Mouse (Mus musculus) hindlimb bud, embryonic 11.5 days (tissue): ENCODE data around the gene Olfr223.
"Not testable (repeated sequence)": the region's sequence is repeated elsewhere in the genome, so short reads cannot be mapped to it uniquely, and the experiment has no call there.

Source experiments
- DNase-seq: peaks from one replicate; pipeline ENCODE4 v3.0.0-alpha.2; 2012; ENCODE audit warnings: low read depth, low spot score; ENCODE audit errors: extremely low spot score

Gene Olfr223

DNA sequence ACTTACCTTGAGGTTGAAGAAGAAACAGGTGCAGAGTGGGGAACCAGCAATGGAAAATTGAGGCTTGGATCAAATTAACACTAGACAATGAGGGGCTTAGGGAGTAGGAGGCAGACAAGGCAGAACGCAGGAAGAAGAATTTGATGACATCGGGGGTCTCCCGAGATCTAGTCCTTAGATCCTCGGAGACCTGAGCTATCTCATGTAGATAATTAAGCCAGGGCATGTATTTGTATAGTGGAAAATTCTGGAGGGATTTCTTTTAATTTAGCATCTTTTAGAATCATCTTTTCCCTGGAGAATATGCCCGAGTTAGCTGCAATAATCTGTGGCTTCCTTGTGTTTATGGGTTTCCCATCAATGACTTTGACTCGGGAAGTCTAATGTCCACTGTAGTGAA, at the start of gene Olfr223:
Gene Olfr223, minus strand, starts transcription at position 101 of the 400 bp plus-strand sequence.
- DNase-seq: no peak

DNA sequence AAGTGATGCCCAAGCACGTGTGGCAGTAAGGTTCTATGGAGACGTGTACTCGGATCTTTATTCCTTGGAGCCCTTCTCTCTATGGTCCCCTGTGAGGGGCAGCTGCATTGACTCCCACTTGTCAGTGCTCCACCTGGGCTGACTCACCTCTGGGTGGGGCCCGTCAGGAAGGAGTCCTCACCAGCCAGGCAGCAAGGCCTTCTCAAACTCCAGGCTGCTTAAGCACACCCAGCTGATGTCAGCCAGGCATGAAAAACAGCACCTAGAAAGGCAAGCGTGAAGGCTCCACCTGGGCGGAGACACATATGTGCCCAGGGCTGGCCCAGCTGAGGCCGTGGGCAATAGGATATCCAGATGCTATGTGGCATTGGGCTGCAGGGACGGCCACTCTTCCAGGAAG, 49.3 kb upstream of the Olfr223 start:
- no peak for DNase-seq

DNA sequence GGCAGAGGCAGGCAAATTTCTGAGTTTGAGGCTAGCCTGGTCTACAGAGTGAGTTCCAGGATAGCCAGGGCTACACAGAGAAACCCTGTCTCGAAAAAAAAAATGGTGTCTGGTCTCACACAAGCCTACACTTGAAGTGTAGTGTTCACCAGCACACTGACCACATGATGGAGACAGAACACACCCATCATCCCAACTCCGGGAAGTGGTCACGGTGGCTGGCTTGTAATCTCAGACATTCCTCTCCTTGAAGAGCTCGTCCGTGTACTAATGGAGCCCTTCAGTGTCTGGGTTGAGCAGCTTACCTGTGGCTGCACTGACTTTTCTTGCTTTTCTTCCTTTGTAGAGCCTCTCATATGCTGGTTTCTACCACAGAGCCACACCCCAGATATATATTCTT, 48.1 kb upstream of the Olfr223 start:
- no peak for DNase-seq

DNA sequence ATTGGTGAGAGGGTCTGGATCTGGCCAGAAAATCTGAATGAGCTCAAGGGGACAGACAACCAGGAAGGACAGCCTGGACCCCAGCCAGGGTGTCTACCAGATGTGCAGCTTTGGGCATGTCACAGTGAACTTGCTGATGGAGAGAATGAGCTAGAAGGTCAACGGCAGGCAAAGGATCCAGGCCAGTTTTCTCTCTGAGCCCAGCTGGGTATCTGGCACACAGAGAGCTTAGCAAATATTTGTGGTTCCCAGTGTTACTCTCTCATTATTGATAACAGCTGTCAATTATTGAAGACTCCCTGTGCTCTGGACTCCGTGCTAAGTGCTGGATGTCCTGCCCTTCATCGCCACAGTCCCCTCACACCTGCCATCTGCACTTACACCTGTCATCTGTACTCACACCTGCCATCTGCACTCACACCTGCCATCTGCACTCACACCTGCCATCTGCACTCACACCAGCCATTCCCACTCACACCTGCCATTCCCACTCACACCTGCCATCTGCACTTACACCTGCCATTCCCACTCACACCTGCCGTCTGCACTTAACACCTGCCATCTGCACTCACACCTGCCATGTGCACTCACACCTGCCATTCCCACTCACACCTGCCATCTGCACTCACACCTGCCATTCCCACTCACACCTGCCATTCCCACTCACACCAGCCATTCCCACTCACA, 47.0 kb upstream of the Olfr223 start:
- DNase-seq: no peak

DNA sequence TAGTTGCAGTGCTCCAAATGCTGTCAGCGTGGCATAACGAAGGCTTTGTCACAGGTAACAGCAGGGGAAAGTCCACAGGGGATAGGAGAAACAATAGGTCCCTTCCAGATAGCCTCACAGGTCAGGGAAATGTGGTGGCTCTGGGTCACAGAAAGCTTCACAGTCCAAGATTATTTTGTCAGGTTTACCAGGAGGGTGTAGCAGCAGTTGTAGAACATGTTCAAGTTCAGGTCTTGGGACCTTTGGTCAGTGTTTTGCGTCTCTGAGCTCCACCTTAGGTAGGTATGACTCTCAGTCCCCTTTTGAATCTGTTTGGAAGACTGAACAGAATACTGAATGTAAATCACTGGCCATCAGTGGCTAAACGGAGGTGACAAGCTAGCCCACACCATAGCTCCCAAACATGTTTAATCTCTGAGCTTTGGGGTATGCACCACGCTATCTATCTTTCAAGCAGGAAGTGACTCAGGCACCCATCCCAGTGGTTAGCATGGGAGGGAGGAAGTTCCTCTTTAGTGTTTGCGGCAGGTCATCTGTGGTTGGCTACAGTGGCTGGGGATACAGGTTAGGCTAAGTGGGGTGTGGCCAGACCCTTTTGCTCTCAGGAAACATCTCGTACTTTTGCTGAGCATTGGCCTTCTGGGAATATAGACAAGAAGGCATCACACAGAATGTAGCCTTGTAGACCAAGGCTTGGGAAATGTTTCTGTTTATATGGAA, 43.8 kb upstream of the Olfr223 start:
- no peak for DNase-seq

DNA sequence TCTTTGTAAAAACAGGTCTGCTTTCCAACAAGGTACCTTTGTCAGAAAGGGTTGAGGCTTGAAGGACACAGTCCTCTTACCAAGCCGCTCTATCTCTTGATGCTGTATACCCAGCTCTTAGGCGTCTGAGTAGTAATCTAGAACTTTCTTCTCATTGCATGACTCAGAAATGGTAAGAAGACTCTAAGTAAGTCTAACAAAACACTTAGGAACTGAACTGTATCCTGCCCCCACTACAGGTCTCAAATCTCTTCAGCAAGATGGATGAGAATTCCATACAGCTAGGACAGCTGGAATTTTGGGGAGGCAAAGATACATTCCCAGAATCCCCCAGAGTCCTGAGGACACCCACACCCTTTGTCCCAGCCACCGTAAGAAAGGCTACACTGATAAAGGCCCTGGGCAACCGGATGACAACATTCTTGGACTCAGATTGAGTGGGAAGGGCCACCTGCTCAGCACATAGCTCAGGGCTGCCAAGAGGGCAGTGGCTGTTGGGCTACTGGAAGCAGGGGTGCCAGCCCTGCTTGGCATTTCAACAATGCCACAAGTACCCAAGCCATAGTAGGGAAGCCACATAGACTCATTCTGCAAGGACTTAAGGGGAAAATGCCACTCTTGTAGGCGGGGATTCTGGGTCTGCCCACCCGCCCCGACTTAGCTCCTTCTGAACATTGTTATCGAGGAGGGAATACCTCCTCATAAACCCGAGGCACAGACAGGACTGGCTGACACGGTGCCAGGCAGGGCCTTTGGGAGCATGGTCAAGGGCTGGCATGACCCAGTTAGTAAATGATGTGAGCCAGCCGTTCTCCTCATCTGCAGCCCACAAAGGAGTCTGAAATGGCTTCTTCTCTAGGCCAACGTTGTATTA, 43.0 kb upstream of the Olfr223 start:
- no peak for DNase-seq

DNA sequence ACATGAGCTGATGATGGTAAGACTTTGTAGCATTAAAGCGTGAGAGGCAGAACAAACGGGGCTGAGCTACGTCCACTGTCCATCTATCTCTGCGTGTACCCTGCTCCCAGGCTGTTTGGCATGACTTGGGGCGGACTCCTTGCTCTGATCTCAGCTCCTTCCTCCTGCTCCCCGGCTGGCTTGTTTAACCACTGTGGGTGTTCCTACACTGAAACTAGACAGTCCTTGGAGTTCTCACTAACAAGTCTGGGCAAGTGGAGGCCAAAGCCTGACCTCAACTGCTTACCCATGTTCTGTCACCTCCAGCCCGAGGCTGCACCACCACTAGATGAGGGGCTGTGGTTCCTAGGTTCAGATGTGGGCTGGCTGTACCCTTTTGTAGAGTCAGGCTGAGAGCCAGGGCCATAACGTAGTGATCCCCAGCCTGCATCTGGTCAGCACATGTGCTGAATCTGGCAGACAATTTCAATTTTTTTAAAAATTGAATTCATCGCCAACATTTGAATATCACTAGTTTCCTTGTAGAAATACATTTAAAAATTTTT, 42.2 kb upstream of the Olfr223 start:
- no peak for DNase-seq

DNA sequence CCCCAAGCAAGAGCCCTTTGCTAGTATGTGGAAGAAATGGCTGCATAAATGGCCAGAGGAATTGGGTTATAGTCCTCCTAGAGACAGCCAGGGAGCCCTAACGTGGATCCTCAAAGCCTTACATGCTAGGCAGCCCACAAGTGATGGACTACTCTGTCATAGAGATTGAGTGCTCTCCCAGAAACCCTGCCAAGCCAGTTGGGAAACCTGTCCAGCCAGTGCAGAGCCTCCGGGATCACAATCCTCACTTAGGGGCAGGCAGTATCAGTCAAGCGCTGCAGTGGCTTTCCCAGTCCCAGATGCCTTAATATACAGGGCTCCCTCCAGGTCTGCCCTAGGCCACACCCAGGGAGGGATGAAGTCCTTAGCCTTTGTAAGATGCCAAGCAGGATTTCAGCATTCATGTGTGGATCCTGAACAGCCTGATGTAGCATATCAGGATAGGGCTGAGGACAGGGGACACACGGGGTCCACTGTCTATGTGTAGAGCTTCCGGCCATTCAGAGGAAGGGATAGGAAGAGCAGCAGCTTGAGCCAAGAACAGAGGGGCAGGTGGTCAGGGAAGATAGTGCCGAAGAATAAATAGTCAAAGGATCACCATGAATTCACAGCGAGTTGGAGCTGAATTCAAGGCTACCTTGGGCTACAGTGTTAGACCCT, 41.0 kb upstream of the Olfr223 start:
- no peak for DNase-seq

DNA sequence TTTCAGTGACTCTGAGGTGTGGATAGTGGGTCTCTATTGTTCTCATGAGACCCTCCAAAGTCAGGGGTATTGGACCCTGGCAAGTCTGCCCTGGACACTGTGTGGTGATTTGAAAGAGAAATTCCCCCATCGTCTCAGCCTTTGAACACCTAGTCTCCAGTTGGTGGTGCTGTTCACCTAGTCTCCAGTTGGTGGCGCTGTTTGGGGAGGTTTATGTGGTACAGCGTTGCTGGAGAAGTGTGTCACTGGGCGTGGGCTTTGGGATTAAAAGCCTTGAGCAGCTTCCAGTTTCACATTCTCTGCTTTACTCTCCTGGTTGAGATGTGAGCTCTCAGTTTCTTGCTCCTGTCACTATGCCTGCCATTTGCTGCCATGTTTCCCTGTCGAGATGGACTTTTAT, 39.9 kb upstream of the Olfr223 start:
- DNase-seq: no peak

DNA sequence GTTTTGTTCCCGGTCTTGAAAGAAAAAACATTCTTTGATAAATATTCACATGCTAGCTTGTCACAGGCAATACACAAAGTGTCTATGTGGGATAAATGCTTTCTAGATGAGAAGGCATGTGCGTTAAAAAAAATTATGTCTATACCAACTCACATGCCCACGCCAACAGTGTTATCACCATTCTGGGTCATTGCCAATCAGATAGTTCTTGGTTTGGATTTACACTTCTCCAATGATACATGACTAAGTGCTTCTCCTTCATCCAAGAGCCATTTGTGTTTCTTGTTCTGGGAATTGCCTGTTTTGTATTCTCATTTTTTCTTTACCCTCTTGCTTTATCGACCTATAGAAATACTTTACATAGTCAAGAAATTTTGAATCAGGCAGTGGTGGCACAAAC, 38.9 kb upstream of the Olfr223 start:
- no peak for DNase-seq

DNA sequence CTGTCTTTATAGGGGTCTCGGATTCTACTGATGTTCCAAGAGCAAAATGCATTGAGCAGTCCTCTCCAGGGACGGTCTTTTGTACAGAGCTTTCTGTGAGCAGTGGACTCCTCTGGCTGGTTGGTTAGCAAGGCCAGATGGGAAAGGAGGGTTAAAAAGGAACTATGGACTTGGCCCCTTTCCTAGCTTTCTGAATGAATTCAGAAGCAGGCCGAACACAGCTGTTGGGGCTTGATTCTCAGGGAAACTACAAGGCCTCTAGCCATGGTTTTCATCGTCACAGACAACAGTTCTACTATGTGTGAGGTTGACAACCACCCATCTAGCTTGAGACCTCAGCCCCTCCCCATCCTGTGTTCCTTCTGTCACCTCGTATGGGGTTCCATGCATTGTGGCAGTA, 36.8 kb upstream of the Olfr223 start:
- no peak for DNase-seq

DNA sequence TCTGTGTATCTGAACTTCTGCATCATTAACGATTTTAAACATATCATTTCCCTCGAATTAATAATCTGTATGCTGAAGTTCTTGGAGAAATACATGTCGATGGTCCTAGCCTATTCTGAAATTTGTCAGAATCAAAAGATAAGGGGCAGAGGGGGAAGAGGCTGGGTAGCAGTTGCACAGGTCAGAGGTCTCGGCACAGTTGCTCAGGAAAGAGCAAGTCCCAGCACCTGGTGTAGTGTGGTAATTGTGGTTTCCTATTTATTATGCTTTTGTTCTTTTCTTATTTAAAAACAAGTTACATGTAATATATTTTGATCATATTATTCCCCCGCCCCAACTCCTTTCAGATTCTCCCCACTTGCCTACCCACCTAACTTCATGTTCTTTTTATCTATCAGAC, 35.1 kb upstream of the Olfr223 start:
- DNase-seq: no peak

DNA sequence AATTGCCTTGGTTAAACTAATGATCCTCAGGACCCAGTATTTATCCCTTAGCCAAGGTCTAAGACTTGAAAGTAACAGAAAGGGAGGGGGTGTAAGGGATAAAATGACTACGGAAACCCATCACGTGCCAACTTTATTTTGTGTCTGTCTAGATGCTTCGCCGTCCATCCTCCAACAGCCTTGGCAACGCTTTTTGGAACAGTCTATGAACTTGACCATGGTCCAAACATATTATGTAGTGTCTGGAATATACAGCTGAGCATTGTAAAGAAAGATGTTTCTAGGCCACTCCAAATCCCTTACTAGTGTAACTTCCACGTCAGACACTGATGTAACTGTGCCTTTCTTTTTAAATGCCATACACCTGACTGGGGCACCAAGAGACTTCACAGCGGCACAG, 33.1 kb upstream of the Olfr223 start:
- no peak for DNase-seq

DNA sequence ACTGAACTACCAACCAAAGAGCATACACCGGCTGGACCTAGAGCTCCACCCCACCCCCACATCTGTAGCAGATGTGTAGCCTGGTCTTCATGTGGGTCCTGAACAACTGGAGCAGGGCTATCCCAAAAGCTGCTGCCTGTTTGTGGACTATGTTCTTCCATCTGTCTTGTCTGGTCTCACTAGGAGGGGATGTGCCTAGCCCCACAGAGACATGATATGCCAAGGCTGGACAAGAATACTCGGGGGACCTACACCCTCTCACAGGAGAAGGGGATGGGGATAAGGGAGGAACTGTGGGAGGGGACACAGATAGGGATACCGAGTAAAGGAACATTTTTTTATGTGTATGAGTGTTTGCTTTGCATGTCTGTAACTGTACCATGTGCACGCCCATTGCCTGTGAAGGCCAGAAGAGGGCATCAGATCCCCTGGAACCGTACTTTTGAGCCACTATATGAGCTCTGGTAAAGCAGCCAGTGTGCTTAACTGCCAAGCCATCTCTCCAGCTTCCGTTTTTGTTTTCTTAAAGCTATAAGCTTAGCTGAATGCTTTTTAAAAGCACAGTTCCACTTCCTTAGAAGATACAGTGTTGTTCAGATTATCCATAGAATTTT, 31.0 kb upstream of the Olfr223 start:
- no peak for DNase-seq

DNA sequence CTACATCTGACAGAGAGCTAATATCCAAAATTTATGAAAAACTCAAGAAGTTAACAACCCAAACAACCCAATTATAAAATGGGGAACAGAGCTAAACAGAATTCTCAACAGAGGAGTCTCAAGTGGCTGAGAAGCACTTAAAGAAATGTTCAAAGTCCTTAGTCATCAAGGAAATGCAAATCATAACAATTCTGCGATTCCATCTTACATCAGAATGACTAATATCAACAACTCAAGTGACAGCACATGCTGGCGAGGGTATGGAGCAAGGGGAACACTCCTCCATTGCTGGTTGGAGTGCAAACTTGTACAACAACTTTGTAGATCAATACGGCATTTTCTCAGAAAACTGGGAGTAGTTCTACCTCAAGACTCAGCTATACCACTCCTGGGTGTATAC, 29.1 kb upstream of the Olfr223 start:
- no peak for DNase-seq

DNA sequence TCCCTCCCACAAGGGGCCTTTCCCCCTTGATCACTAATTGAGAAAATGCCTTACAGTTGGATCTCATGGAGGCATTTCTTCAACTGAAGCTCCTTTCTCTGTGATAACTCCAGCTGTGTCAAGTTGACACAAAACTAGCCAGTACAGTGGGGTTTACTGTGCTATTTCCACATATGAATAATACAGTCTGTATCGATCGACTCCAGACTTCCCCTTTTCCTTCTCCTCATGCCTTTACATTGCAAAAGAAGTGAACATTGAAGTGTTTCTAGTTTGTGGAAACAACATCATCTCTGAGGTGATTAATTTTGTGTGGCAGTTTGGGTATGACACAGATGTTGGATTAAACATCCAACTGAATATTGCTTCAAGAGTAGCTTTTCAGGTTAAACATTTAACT, 23.9 kb upstream of the Olfr223 start:
- DNase-seq: not testable (repeated sequence)

DNA sequence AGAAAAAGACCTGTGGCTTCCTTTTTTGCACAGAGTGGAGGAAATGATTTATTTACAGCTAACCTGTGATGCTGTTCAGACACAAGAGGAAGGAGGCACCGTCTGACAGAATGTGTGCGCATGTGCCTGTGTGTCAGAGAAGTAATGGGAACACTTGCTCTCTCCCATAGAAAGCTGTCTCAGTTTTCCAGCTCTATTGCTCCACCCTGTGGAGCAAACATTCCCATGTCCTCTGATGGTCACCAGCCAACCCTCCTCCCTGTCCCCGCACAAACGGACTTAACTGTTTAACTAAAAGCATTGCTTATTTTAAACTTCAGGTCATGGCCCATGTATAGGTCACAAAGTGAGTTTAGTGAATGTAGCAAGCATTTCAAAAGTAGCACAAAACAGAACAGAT, 21.0 kb upstream of the Olfr223 start:
- DNase-seq: no peak

DNA sequence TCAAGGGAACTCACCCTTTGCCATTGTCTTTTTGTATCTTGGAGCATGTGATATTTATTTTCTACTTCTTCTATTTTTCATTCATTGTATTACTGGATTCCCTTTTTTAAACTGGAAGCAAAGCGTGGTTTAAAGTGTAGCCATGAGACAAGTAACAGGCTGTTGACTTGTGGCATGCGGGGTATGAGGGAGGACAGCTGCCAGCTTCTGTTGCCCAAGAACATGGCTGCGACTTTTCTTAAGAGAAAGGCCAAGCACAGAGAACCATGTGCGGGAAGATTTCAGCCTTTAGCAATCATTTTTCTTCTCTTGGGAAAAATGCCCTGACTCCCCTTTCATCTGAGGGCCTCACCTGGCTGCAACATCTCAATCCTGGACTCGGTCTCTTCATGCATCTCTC, 18.6 kb upstream of the Olfr223 start:
- no peak for DNase-seq

DNA sequence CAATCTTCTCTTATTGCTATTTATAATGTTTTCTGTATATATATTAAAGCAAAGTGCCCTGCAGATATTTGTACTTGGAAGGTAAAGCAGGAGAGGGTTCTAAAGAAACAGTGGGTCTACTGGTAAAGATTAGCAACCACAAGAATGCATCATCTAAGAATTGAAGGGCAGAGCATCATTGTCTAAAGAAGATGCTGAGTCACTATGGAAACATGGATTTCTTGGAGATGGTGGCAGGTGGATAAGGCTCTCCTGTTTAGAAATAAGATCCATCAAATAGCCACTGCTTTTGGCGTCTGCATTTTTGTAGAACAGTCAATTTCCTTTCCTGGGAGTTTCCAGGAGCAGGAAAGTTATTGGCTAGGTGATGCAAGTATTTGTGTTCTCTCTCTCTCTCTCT, 9.2 kb upstream of the Olfr223 start:
- DNase-seq: no peak

DNA sequence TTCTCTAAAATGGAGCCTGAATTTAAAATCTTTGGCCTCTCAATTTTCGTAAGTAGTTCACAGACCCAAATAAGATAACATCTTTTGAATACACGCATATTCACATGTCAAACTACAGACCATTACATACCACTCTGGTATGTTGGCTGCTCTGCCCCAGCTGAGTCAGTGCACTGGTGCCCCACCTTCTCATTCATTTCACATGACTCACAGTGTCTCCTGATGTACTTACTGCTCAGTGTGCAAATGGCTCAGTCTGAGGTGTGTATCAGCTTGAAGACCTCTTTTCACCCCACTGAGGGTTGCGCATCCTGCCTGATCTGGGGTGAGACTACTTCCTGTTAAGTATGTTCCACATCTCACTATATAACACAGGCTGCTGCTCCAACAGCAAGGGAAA, 7.8 kb upstream of the Olfr223 start:
- DNase-seq: no peak

DNA sequence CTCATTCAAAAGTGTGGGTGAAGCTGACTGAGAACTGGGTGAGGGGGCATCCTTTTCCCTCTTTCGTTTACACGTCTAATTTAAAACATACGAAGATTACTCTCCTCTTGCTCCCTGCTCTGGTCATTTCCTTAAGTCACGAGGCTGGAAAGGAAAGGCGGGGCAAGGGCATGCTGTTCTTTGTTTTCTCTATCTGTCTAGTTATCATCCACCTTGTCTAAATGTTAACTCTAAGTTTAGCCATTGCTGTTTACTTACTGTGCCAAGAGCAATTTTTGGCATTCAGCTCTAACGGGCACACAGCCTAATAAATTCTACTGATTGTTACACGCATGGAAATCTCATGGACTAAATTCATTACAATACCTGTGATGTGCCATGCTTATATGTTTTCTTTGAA, 6.1 kb upstream of the Olfr223 start:
- no peak for DNase-seq
